Mouse (Mus musculus) megakaryocyte, embryonic 14.5 days (primary cell): ENCODE data around the gene Rnf217.

ENCODE experiments used
- FLI1 ChIP-seq: IDR thresholded peaks from 2 replicates; pipeline ENCODE4 v1.6.1; 2012; ENCODE audit warnings: low read length, inconsistent platforms, mixed read lengths
- GATA1 ChIP-seq: IDR thresholded peaks from 3 replicates; pipeline ENCODE4 v1.6.1; 2012; ENCODE audit warnings: mixed read lengths, low read length, inconsistent platforms, borderline replicate concordance

- TF ChIP-seq GATA1: no peak
- no peak for TF ChIP-seq FLI1
Measured at GRCm38 (mm10) chr10:31528297-31528984, 80.5 kb downstream of the Rnf217 start.
